Mouse (Mus musculus) left cerebral cortex, postnatal 14 days (tissue): ENCODE data around the gene Gm21981. TPM values are rescaled to one million over a fixed set of nuclear protein-coding genes. Genes with fewer than 3 reads are reported as not detected.
A peak's percentile ranks its signal among the peaks of the same experiment; 100 is the strongest.

Experiments used
- DNase-seq, 2 experiments: peaks; one replicate each; pipeline ENCODE4 v3.0.0; 2021 to 2022; ENCODE audit warnings: low spot score in 2 of 2, mixed read lengths in 1 of 2
- intact Hi-C: fragments of 180-260 bp; cut with DNase I; formaldehyde crosslinking; loops from one replicate; pipeline ENCODE4 v1.15.1; 2025
- total RNA-seq, 2 experiments: library from RNA; stranded (reverse); gene quantifications; 2 replicates each; pipeline ENCODE4 v1.2.3; 2021

Gm21981 gene
- total RNA-seq, 2 experiments from 2014 or later, result 4.7 to 5.3 TPM

DNA sequence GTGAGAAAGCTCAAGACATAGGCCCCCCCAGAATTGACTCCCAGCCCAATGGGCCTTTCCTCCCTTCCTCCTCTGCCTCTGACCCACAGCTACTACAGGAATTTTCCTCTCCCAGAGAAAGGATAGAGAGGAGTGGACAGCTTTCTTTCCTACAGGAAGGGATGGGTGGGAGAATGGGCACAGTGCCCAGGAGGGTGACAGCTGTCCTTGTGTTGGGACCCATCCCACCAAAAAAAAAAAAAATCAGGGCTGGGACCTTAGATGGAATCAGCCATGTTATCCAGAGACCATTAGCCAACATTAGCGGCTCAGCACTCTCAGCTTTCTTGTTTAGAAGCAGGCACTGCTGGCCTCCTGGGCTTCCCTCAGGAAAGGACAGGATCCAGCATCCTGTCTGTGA is 11.9 kb upstream of the Gm21981 start:
- no peak for DNase-seq
- intact Hi-C loops, result no loop called here

DNA sequence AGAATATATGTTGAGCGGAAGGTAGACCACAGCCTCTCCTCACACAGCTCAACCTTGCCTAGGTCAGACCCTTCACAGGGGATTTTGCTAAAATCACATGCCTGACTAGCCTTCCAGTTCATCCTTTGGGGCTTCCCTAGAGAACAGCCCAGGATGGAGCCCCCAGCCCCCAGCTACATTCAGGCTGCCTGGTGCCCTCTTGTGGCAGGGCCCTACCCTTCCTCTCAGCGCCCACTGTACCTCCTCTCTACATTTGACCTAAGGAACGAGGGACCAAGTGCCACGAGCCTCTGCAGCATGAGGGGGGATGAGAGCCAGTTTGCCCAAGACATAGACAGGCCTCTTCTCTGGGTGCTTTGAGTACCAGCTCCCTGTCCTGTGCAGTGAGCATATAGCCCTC is 10.4 kb upstream of the Gm21981 start:
- intact Hi-C loops, result no loop called here

DNA sequence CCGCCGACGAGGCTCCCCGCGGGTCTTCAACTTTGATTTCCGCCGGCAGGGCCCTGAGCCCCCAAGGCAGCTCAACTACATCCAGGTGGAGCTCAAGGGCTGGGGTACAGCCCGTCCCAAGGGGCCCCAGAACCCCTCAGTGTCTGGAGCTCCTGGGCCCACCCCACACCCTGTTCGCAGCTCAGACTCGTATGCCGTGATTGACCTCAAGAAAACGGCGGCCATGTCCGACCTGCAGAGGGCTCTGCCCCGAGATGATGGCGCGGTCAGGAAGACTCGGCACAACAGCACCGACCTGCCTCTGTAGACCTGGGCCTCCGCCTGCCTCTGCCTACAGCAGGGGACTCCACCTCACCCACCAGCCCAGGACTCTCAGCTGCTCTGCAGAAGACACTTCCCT is 9.3 kb upstream of the Gm21981 start:
- DNase-seq, result no peak
- intact Hi-C loops, result no loop called here

More for the DNA sequence above, 10.4 kb upstream of the Gm21981 start:
- no peak for DNase-seq

DNA sequence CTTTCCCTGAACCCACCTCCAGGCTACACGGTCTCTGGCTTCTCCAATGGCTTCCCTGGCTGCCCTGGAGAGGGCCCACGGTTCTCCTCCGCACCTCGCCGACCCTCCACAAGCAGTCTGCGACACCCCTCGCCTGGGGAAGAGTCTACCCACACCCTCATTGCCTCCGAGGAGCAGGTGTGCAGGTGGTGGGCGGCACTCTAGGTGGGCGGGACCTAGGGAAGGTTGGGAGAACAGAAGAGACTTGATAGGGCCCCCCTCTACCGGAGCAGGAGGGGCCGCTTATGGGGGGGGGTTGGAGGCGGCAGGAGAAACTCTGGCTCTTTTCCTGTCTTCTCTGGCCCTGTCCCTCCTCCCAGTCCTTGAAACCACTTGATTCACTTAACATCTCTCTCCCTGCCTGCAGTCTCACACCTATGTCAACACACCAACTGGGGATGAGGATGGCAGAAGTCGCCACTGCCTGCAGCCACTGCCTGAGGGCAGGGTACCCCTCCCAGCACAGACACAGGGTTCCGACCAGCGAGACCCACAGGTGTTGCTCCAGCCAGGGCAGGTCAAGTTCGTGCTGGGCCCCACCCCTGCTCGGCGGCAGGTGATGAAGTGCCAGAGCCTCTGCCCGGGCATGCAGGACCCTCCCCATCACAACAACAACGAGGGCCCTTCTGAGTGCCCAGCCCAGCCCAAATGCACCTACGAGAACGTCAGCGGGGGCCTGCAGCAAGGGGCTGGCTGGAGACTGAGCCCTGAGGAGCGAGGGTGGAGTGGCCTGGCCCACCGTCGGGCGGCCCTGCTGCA is 8.5 kb upstream of the Gm21981 start:
- no peak for DNase-seq
- intact Hi-C loops, result no loop called here

DNA sequence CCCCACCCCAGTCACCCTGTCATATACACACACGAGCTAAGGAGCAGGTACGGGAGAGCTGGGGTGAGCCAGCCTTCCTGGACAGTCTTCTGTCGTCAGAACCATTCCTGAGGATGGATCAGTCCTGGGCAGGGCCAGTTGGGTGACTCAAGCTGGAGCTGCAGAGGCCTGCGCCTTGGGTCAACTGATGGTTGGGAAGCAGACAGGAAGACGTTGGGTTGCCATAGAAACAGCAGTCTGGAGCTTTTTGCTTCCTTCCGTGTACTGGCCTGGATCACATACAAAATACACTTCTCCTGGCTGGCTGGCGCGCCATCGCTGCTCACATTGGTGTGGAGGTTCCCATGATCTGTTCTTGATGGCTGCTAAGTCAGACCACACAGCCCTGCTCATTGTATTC is 7.5 kb upstream of the Gm21981 start:
- peak in 1 of 2 experiments; percentile 40 for DNase-seq
- intact Hi-C loops, result no loop called here

DNA sequence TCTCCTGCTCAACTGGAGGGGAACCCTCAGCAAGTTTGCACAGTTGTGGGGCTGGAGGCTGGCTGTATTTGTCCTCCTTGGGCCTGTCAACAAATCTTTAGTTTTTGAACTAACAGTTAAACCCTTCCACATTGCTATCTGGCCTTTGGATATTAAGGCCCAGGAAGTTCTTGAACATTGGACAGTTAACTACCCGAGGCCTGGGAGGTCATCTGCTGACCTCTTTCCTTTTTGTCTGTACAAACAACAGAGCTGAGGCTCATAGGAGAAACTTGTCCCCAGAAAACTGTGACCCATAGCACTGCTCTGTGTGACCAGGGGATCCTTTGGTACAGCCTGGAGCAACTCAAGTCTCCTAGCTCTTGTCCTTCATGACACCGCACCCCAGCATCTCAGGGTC is 4.8 kb upstream of the Gm21981 start:
- DNase-seq, result no peak
- intact Hi-C loops, result loop anchor here (5.0 kb wide), 1 partner anchor 38 kb away; the partner anchor contains the start of gene Tfeb

DNA sequence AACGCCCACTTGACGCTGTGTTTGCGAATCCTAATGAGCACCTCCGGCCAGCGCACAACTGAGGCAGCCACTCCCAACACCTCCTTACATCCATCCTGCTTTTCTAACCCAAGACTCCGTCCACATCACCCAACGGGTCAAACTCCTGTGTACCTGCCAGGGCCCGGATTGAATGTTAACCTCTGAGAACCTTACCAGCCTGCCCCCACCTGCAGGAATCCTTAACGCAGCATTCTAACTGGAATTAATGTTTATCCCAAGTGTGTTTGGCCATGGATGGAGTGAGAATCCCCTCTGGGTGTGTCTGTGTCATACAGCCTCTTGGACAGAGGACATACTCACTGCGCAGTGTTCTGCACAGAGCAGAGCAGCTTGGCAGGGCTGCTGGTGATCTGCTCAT is 3.9 kb upstream of the Gm21981 start:
- DNase-seq, result no peak
- intact Hi-C loops, result loop anchor here (5.0 kb wide), 1 partner anchor 39 kb away; the partner anchor contains the start of gene Tfeb

DNA sequence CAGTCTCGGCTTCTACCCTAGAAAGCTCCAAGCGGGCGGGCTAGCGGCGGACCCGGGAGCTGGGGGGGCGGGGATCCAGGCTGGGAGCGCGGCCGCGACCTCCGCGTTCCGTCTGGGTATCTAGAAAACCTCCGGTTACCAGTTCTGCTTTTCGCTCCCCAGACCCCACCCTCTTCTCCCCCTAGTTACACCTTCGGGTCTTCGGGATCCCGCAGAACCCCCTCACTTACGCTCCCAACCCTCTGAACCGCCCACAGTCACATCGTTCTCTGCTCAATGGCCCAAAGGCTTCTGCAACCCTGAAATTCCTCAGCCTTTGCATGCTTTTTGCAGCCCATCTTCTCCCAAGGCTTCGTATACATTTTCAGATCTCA is 1.1 kb upstream of the Gm21981 start:
- intact Hi-C loops, result loop anchor here (5.0 kb wide), 1 partner anchor 42 kb away; the partner anchor contains the start of gene Tfeb
- no peak for DNase-seq

DNA sequence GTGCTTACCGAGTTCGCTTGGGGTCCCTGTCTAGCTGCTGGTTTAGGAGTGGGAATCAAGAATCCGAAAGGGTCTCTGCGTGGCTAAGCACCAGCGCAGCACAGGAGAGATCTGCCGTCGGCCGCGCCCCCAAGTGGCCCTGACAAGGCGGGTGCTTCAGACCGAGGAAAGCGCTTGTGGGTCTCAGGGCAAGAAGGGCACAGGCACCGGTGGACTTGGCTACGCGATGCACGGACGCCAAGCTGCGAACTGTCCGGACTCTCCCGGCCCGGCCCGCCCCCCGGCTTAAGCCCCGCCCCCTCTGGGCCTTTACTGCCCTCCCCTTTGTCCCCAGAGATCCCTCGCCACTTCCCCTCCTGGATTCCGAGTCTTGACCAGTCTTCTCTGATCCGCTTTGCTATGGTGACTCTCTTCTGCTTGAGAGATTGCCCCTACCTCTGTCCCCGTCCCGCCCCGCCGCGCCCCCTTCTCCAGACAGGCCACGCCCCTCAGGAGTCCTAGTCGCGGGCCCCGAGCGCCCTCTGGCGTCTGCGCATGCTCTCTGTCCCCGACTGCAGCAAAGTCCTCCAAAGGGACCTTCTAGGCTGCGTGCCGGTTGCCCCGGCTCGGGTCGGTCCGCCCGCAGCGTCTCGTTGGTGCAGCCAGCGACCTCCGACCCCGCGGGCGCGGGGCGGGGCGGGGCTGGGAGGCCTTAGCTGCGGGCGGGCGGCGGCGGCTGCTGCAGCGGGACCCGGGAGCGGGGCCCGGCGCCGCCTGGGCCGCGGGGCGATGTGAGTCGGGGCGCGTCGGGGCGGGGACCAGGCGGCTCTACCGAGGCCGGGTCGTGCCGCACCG is 465 bp upstream of the Gm21981 start, which contains the start of gene Prickle4:
Prickle4 (minus strand) TSS at position 234 of the 834 bp plus-strand sequence.
- peak; percentile 97 for DNase-seq
- intact Hi-C loops, result loop anchor here (5.0 kb wide), 1 partner anchor 43 kb away; the partner anchor contains the start of gene Tfeb

DNA sequence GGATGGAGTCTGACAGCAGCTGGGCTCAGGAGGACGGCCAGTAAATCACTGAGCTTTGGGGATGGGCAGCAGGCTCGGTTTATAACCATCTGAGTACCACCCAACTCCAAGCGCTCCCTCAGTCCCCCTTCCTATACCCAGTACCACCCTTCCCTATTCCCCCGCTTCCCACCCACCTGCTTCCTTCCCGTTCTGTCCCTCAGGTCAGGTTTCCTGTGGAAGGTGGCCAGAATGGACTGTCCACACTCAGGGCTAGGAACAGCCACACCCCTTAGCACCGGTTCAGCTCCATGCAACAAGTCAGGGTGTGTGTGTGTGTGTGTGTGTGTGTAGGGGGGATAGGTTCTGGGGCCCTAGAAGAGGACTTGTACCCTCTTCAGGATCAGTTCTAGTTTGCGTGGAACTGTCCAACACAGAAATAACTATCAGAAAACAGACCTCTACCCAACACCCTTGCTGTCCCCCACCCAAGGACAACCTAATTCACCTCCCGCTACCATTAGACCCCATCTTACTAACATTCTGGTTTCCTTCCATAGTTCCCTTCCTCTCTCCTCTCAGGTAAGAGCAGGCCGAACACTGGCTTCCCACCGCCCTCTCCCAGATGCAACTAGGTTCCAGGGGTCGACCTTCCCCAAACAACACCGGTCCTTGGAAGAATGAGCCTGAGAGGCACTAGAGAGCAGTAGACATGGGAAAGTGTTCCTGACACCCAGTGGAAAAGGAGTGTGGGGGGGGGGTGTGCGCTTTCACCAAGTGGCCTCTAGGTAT is 399 bp downstream of the Gm21981 start:
- intact Hi-C loops, result no loop called here
- no peak for DNase-seq

DNA sequence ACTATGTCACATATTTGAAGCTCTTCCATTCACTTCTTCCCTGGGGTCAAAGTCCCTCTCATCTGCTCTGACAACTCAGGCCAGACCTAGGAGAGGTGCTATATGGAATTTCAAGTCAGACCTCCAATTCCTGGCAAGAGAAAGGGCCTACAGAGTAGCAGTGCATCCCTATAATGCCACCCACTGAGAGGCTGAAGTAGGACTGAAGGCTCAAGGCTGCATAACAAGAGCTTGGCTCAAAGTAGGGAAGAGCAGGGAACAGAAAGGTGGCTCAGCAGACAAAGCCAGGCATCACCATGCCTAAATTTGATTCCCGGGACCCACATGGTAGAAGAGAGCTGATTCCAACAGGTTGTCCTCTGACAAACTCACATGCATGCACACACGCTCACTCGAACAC is 2.6 kb downstream of the Gm21981 start:
- intact Hi-C loops, result no loop called here
- no peak for DNase-seq

DNA sequence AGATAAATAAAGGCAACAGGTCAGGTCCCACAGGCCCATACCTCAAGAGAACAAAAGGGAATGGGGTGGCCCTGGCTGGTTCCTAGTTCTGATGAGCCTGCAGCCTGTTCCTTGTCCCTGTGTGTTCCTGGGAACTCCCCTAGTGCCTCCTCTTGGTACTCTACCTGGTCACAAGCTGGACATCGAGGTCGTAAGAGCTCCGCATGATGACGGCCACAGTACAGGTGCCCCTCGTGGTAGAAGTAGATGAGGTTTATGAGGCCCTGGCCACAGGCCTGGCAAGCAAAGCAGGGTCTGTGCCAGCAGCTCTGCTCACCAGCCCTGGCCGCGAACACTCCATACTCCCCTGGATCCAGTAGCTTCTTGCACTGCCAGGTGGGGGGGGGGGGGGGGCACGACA is 4.4 kb downstream of the Gm21981 start:
- intact Hi-C loops, result no loop called here
- DNase-seq, result no peak

DNA sequence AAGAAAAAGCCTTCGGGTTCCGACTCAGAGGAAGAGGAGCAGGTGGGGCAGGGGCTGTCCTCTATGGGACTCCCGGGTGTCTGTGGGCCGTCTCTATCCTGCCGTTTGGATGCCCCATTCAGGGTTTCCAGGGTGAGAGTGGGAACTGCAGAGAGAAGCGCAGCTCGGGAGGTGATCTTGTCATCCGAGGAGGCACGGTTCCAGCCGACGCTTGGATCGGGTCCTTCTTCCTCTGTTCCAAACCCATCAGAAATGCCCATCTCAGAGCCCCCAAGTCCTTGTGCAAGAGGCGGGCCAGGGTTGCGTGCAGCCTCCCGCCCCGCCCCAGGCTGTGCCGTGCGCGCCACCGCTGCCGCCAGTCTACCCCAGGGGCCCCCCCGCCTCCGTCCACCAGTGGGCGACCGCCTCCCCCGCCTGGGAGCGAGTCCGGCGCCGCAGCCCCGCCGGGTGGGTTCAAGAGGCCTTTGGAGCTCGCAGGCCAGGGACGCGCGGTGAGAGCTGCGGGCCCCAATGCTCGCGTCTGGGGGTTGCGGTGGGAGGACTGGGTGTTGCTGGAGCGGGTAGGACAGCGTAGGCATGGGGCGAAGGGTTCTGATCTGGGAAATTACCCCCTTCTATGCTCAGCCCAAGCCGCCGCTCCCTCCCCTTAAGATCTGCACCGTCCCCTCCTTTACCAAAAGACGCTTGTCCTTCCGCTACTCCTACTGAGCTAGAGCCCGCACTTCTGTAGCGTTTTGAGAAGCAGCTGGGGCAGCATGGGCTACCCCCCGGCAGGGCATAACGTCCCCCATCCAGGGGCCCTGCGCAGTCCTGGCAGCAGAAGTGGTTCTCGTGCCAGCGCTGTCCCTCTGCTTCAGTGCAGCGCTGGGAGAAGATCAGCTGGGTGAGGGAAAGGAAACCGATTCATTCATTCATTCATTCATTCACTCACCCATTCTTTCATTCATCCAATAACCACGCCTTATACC is 5.4 kb downstream of the Gm21981 start, which contains the start of gene Frs3:
Frs3 (plus strand) TSS at position 423 of the 968 bp plus-strand sequence.
- peak; percentile 75 to 78 for DNase-seq
- intact Hi-C loops, result no loop called here

DNA sequence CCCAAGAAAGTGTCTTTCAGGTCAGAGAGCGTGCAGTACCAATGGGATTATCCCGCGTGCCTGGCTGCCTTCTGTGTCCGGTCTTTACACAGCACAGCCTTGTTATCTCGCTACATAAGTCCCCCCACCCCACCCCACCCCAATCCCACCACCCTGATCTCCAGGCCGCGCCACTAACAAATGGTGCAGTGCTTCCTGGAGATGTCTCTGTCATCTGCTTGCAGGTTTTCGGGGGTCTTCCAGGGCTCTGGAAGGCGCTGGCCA is 6.0 kb downstream of the Gm21981 start, which contains the start of gene Tomm6:
Tomm6 (minus strand) TSS at position 43 of the 264 bp plus-strand sequence.
- intact Hi-C loops, result no loop called here
- DNase-seq, result no peak

DNA sequence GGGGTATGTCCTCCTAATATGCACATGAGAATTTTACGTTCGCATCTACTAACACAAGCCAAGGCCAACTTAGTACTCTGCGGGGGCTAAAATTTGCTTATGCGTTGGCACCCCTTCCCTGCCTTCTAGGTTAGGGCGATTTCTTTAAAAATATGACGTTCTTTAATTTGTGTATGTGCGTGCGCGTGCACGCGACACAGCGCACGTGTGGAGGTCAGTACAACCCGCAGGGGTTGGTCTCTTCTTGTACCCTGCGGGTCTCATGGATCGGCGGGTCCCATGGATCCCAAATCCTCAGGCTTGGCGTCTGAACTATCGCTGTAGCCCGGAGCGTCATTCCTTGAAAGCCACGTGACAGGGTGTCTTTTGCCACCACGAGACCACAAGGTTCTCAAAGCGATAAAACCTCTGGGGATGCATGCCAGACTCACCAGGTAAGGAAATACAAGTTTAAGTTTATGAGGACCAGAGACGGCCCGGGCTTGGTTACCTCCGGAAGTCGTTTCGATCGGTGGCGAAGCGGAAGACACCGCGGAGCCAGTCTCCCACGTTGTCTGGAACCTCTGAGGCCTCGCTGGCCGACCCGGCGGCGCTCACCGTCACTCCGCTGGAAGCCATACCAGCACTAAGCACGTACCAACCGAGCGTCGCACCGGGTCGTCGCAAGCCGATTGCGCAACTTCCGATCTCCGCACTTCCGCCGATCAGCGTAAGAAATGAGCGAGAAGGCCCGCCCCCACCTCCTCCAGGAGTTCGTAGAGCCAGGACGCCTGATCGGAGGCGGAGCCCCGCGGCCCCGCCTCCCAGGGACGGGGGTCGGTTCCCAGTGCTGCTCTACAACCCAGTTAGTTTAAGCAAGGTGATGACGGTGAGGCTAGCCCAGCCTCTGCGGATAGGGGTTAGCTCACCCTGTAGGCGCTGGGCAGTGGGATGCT is 6.6 kb downstream of the Gm21981 start:
- DNase-seq, result peak; percentile 97
- intact Hi-C loops, result no loop called here

DNA sequence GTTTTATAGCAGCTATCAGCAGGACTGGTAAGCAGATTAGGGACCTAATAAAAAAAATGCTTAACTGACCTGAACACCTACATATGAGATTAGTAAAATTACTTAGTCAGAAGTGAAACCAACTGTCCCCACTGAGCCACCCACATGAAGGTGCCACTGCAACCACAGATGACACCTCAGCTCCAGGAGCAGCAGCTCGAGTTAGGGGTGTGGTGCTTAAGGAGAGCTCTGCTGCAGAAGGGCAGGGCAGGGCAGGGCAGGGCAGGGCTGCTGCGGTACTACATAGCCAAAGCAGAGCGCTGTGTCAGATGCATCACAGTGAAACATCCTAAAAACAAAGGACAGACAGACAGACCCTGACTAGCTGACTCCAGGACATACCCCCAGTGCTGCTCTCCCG is 11.4 kb downstream of the Gm21981 start:
- intact Hi-C loops, result loop anchor here (5.0 kb wide), 1 partner anchor 71 kb away; the partner anchor contains the start of genes Bysl, Gm20517 and Med20
- DNase-seq, result no peak

DNA sequence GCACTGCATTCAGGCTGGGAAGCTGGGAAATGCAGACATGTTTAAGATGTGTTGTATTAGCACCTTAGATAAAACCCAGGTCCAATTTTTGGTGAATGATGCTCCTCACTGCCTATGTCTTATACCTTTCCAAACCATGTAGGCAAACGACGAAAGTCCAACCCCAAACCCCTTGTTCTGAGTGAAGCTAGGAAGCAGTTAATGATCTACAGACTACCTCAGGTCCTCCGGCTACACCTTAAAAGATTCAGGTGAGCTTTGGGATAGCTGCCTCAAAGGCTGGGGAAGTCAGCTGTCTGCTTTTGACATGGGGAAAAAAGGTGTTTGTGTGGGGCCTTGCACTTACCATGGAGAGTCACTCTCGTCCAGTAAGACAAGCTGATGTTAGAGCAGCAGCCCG is 15.6 kb downstream of the Gm21981 start:
- DNase-seq, result no peak
- intact Hi-C loops, result loop anchor here (5.0 to 10.0 kb wide), 3 partner anchors 36 to 164 kb away; no protein-coding TSS in a partner anchor
